Mouse (Mus musculus): ENCODE data around the gene Oscp1. TPM values are rescaled to one million over a fixed set of nuclear protein-coding genes. Genes with fewer than 3 reads are reported as not detected.

The Oscp1 gene
- polyA plus RNA-seq, 1 experiment from 2014 or later = 30.2 TPM

GRCm38 (mm10) chr4:126115871-126116521, 57.6 kb downstream of the Oscp1 start:
- no peak overlapping the region for H3K4me3 ChIP-seq
- no peaks in the 10 kb centered on the region for H3K27me3 ChIP-seq
- H3K4me1 ChIP-seq (replicated peaks) = peaks cover 52% of the 10 kb centered on the region
- no peak overlapping the region for H3K9ac ChIP-seq
- 61% methylated on average over 6 of the region's 6 CpGs for WGBS
- 0 out of 2 replicates have a peak, but pooled peaks cover 2% of the 10 kb centered on the region for H3K9me3 ChIP-seq
- H3K27ac ChIP-seq (replicated peaks) = no peak overlapping the region
- H3K4me2 ChIP-seq = no peak overlapping the region
- peaks cover 4% of the 10 kb centered on the region for H3K36me3 ChIP-seq
- no peak for ATAC-seq (ENCODE audit: low read depth)

- Histone ChIP-seq H3K4me1 (replicated peaks) (peaks cover 43% of the 10 kb centered on the region), H3K9me3 (peaks cover 10% of the 10 kb centered on the region), H3K4me3 (no peak overlapping the region), H3K27ac (replicated peaks) (no peak overlapping the region), H3K9ac (no peak overlapping the region), H3K4me2 (no peak overlapping the region), H3K36me3 (peaks cover 13% of the 10 kb centered on the region), H3K27me3 (no peaks in the 10 kb centered on the region)
- ATAC-seq (ENCODE audit: low read depth) = no peak
- 84% methylated on average over 8 of the region's 8 CpGs for WGBS
Observed at GRCm38 (mm10) chr4:126117116-126117515, 58.8 kb downstream of the Oscp1 start.

- Histone ChIP-seq H3K27ac (replicated peaks) (peak overlapping the region; percentile 46), H3K36me3 (peaks cover 19% of the 10 kb centered on the region), H3K9me3 (peaks cover 10% of the 10 kb centered on the region), H3K27me3 (no peaks in the 10 kb centered on the region), H3K4me3 (no peak overlapping the region), H3K4me2 (no peak overlapping the region), H3K4me1 (replicated peaks) (peaks cover 34% of the 10 kb centered on the region), H3K9ac (no peak overlapping the region)
- WGBS = 65% methylated on average over 4 of the region's 4 CpGs
- peak; percentile 69 for ATAC-seq (ENCODE audit: low read depth)
Observed at GRCm38 (mm10) chr4:126118651-126119050, 60.3 kb downstream of the Oscp1 start.

GRCm38 (mm10) chr4:126119051-126119450, 60.7 kb downstream of the Oscp1 start:
- Histone ChIP-seq H3K4me3 (no peak overlapping the region), H3K4me1 (replicated peaks) (peaks cover 30% of the 10 kb centered on the region), H3K27me3 (no peaks in the 10 kb centered on the region), H3K9ac (no peak overlapping the region), H3K27ac (replicated peaks) (peak overlapping the region; percentile 46; the same call in 1 of the 2 replicates), H3K9me3 (peaks cover 10% of the 10 kb centered on the region), H3K4me2 (no peak overlapping the region), H3K36me3 (peaks cover 23% of the 10 kb centered on the region)
- WGBS = 100% methylated on average over 1 of the region's 1 CpGs
- no peak for ATAC-seq (ENCODE audit: low read depth)

- no peak overlapping the region for H3K4me3 ChIP-seq
- peaks cover 29% of the 10 kb centered on the region for H3K4me1 ChIP-seq (replicated peaks)
- no peak overlapping the region for H3K4me2 ChIP-seq
- peaks cover 10% of the 10 kb centered on the region for H3K9me3 ChIP-seq
- WGBS = 87% methylated on average over 5 of the region's 5 CpGs
- no peak overlapping the region for H3K9ac ChIP-seq
- no peak for ATAC-seq (ENCODE audit: low read depth)
- no peaks in the 10 kb centered on the region for H3K27me3 ChIP-seq
- H3K36me3 ChIP-seq = peaks cover 33% of the 10 kb centered on the region
- H3K27ac ChIP-seq (replicated peaks) = no peak overlapping the region
Observed at GRCm38 (mm10) chr4:126120052-126120451, 61.7 kb downstream of the Oscp1 start.

- H3K9me3 ChIP-seq = peaks cover 10% of the 10 kb centered on the region
- H3K36me3 ChIP-seq = peaks cover 37% of the 10 kb centered on the region
- no peak overlapping the region for H3K9ac ChIP-seq
- no peak overlapping the region for H3K4me3 ChIP-seq
- H3K27me3 ChIP-seq = no peaks in the 10 kb centered on the region
- H3K4me1 ChIP-seq (replicated peaks) = peaks cover 25% of the 10 kb centered on the region
- no peak overlapping the region for H3K27ac ChIP-seq (replicated peaks)
- WGBS = 87% methylated on average over 2 of the region's 2 CpGs
- no peak for ATAC-seq (ENCODE audit: low read depth)
- no peak overlapping the region for H3K4me2 ChIP-seq
Observed at GRCm38 (mm10) chr4:126120506-126120905, 62.1 kb downstream of the Oscp1 start.

- H3K4me1 ChIP-seq (replicated peaks) = peaks cover 4% of the 10 kb centered on the region
- ATAC-seq (ENCODE audit: low read depth) = no peak
- 91% methylated on average over 10 of the region's 10 CpGs for WGBS
- peaks cover 10% of the 10 kb centered on the region for H3K9me3 ChIP-seq
- H3K4me3 ChIP-seq = no peak overlapping the region
- no peak overlapping the region for H3K9ac ChIP-seq
- H3K4me2 ChIP-seq = no peak overlapping the region
- no peaks in the 10 kb centered on the region for H3K27me3 ChIP-seq
- no peak overlapping the region for H3K27ac ChIP-seq (replicated peaks)
- peaks cover 65% of the 10 kb centered on the region for H3K36me3 ChIP-seq
Observed at GRCm38 (mm10) chr4:126123309-126124040, 65.1 kb downstream of the Oscp1 start.

- Histone ChIP-seq H3K4me3 (no peak overlapping the region), H3K36me3 (peaks cover 84% of the 10 kb centered on the region), H3K4me1 (replicated peaks) (peaks cover 41% of the 10 kb centered on the region), H3K9ac (no peak overlapping the region), H3K4me2 (no peak overlapping the region), H3K27me3 (no peaks in the 10 kb centered on the region), H3K27ac (replicated peaks) (peak overlapping the region; percentile 69), H3K9me3 (no peaks in the 10 kb centered on the region)
- no peak for ATAC-seq (ENCODE audit: low read depth)
- WGBS = 75% methylated on average over 11 of the region's 11 CpGs
Observed at GRCm38 (mm10) chr4:126130502-126130901, 72.1 kb downstream of the Oscp1 start.

- Histone ChIP-seq H3K4me3 (no peak overlapping the region), H3K4me2 (no peak overlapping the region), H3K27ac (replicated peaks) (peak overlapping the region; percentile 69), H3K4me1 (replicated peaks) (peaks cover 41% of the 10 kb centered on the region), H3K27me3 (no peaks in the 10 kb centered on the region), H3K36me3 (peaks cover 84% of the 10 kb centered on the region), H3K9ac (no peak overlapping the region), H3K9me3 (no peaks in the 10 kb centered on the region)
- ATAC-seq (ENCODE audit: low read depth) = peak; percentile 56; the same call in 1 of the 2 replicates
- WGBS = 50% methylated on average over 10 of the region's 10 CpGs
Observed at GRCm38 (mm10) chr4:126131290-126132121, 73.1 kb downstream of the Oscp1 start.

- no peak overlapping the region for H3K4me3 ChIP-seq
- H3K4me1 ChIP-seq (replicated peaks) = peaks cover 41% of the 10 kb centered on the region
- H3K4me2 ChIP-seq = no peak overlapping the region
- H3K27me3 ChIP-seq = no peaks in the 10 kb centered on the region
- no peak overlapping the region for H3K9ac ChIP-seq
- peak overlapping the region; percentile 69 for H3K27ac ChIP-seq (replicated peaks)
- ATAC-seq (ENCODE audit: low read depth) = no peak
- H3K36me3 ChIP-seq = peaks cover 85% of the 10 kb centered on the region
- 73% methylated on average over 6 of the region's 6 CpGs for WGBS
- no peaks in the 10 kb centered on the region for H3K9me3 ChIP-seq
Observed at GRCm38 (mm10) chr4:126132636-126133264, 74.4 kb downstream of the Oscp1 start.

- no peaks in the 10 kb centered on the region for H3K9me3 ChIP-seq
- ATAC-seq (ENCODE audit: low read depth) = no peak
- 88% methylated on average over 4 of the region's 4 CpGs for WGBS
- H3K27me3 ChIP-seq = no peaks in the 10 kb centered on the region
- no peak overlapping the region for H3K4me3 ChIP-seq
- H3K9ac ChIP-seq = no peak overlapping the region
- no peak overlapping the region for H3K27ac ChIP-seq (replicated peaks)
- peaks cover 85% of the 10 kb centered on the region for H3K36me3 ChIP-seq
- no peak overlapping the region for H3K4me2 ChIP-seq
- peaks cover 41% of the 10 kb centered on the region for H3K4me1 ChIP-seq (replicated peaks)
Observed at GRCm38 (mm10) chr4:126134236-126134635, 75.9 kb downstream of the Oscp1 start.

Data from neural tube, embryonic 13.5 days (tissue).